Mouse (Mus musculus): ENCODE results near the gene Itga3.

GRCm38 (mm10) chr11:95097889-95098288 is 21.3 kb upstream of the Itga3 start:
- no peak for TF ChIP-seq CTCF (conservative IDR thresholded peaks at IDR 0.05; ENCODE audit: low read length)
- TF ChIP-seq NANOG (IDR thresholded peaks at IDR 0.05; ENCODE audit: borderline replicate concordance, low read length) = no peak

All from E14TG2a.4 (cell line).